Mouse (Mus musculus) v-Abl transformed pro-B cells (cell line): Measurements from ENCODE around the gene Nsg1.

ENCODE experiments used
- in situ Hi-C, 2 experiments: fragments of 400-800 bp; cut with MboI; formaldehyde crosslinking; loops; one replicate each; pipeline ENCODE4 v1.15.1; 2025; ENCODE audit not compliant: unreplicated experiment in 2 of 2

The Nsg1 gene

DNA sequence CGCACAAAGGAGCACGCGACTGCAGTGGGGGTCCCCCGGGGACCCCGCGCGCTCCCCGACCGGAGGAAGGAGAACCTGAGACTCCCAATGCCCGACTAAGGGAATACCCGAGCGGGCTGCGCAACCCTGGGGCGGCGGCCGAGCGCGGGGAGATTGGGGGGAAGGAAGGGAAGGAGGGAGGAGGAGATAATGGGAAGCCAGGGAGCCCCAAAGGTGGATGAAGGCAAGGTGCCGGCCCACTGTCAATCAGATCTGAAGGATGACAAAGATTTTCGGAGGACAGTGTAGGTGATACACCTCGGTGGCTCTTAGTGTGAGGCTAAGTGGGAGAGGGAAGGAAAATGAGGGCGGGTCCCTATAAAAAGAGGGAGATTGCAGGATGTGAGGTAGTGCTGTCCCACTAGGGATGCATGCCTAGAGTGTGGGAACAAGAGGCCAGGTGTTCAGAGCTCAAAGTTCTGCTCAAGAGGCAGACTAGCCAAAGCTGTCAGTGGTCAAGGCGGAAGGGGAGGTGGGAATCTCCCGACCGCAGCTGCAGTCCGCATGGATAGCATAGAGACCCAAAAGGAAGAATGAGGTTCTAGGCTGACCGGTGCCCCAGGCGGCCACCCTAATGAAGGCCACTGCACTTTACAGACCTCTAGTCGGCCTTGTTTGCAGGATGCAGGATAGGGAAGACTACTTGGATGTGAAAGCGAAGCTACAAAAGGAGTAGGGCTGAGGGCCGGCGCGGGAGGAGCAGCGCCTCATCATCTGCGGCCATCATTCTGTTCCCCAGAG, at the start of gene Nsg1:
Gene Nsg1 (minus strand): TSS at position 274 of the 780 bp plus-strand sequence.
- in situ Hi-C loops = no loop called here

DNA sequence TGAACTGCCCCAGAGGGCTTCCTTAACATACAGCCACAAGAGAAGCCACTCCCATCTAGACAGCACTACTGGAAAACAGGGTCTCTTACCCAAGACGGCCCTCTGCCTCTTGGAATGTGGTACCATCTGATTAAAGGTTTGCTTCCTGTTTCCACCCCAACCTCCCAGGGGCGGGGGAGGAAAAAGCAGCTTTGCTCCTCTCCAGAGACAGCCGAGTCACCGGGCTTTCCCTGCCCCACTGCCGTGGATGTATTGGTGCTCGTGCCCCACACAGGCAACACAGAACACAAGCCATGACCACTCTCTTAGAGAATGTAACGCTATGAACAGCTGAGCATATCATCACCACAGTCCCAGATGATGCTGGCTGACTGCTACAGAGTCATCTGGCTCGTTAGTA, 49.3 kb upstream of the Nsg1 start:
- in situ Hi-C loops = loop anchor here in 1 of 2 experiments (25.0 kb wide), 1 partner anchor 1247 kb away; no protein-coding TSS in a partner anchor

DNA sequence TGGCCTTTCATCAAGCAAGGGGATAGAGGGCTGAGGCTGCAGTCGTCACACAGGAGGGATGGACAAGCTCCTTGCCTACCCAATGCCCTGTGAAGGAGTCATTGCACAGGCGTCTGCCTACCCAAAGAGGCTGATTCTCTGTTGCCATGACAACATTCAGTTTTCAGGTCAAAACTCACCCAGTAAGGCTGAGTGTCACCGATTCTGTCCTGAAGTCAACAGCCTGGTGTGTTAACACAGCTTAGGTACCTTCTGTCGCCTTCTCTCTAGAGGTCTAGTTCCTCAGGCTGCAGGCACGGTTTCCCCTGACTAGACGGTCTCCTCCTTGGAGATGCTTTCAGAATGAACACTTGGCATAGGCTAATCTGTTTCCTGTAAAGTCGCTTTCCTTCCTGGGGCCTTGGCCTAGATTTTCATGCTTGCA, 45.6 kb upstream of the Nsg1 start:
- in situ Hi-C loops = loop anchor here in 1 of 2 experiments (25.0 kb wide), 1 partner anchor 1243 kb away; no protein-coding TSS in a partner anchor

DNA sequence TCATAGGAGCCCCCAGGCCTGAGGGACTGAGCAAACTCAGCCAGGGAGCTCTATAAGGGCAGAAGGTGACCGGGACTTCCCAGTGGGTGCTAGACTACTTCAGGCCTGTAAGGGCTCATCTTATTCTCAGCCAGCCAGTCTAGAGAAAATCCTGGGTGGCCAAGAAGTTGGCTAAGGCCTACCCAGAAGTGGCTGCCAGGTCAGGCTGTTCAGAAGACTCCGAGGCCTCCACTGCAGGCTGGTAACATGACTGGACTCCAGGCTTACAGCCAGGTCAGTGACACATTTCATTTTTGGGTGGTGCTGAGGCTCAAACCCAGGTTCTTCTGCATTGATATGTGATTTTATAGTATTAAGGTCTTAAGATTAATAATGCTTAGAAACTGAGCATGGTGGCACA, 40.0 kb upstream of the Nsg1 start:
- in situ Hi-C loops = loop anchor here in 1 of 2 experiments (5.0 to 25.0 kb wide), 2 partner anchors 907 to 1237 kb away; no protein-coding TSS in a partner anchor

DNA sequence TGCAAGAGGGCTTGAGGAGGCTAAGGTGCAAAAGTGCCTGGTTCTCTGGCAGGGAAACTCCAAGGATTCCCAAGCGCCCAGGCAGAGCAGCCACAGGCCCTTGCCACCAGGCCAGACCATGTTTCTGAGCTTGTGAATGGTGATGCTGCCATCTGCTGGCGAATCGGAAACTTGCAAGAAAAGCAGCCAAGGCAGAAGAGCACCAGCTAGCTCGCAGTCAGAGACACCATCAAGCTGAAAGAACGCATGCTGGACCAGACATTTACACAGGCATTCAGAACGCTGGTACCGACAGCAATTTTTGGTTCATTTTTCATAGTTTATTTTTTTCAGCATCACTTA, 37.7 kb upstream of the Nsg1 start:
- in situ Hi-C loops = no loop called here

DNA sequence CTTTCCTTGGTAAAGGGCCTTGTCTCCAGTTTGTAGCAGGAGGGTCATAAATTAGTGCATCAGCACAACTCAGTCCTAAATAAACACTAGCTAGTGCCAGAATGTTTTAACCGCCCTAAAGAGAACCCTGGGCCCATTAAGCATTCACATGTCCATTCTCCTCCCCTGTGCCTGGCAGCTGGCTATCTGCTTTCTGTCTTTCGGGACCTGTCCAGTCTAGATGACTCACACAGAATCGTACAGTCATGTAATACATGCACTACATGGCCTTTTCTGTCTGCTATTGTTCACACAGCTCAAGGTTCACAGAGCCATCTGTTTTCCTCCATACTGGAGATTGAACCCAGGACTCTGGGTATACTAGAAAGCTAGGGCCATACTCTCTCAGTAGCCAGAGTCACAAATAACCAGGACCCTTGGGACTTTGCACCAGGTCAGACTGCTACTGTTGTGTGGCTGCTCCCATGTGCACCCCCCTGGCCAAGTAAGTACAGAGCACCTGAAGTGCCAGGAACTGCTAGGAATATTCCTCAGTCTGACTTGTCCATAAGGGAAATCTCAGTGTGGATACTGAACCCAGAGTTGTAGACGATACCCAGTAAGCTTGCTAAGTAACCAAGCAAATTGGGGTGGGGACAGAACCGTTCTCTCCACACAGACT, 37.2 kb upstream of the Nsg1 start:
- in situ Hi-C loops = no loop called here

DNA sequence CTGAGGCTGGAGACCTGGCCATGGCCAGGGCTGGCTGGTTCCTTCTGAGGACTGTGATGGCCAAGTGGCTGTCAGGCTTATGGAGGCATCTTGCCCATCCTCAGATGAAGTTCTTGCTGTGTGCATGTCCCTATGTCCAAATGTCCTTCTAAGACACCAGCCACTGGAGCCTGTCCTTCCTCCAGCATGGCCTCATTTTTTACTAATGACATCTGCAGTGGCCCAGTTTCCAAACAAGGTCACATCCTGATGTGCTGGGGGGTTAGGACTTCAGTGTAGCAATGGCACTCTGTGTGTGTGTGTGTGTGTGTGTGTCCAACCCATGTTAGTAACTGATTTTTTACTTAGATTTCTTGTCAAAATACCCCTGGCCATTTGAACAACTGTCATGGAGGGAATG, 36.2 kb upstream of the Nsg1 start:
- in situ Hi-C loops = no loop called here

DNA sequence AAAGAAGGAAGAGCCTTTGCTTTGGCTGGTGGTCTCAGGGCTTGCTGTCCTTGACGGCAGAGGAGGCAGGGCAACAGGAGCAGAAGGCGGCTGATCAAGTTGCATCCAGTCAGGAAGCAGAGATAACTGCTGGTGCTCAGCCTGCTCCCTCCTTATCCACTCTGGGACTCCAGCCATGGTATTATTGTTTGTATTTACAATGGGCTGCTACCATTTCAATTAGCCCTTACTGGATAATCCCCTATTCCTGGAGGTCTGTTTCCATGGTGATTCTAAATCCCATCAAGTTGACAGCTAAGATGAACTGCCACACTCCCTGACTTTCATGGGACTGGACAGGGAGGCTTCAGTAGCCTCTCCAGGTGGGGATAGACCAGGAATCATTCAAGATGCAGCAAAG, 35.2 kb upstream of the Nsg1 start:
- in situ Hi-C loops = loop anchor here in 1 of 2 experiments (5.0 kb wide), 1 partner anchor 893 kb away; no protein-coding TSS in a partner anchor

DNA sequence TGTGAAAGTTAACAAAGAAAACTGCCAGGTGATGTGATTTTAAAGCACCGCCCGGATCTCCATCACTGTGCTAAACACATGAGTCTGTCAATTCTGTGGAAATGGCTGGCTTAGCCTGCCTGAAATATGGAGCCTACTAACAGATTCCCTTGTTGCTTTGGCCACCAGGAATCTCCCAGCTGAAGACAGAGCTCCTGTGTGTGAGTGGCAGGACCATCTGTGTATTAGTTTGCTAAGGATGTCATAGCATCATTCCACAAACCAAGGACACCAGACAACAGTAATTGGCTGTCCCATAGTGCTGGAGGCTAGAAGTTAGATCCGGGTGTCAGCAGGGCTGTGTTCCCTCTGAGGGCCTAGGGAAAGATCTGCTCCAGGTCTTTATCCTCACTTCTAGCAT, 31.2 kb upstream of the Nsg1 start:
- in situ Hi-C loops = loop anchor here in 1 of 2 experiments (5.0 kb wide), 1 partner anchor 889 kb away; no protein-coding TSS in a partner anchor

DNA sequence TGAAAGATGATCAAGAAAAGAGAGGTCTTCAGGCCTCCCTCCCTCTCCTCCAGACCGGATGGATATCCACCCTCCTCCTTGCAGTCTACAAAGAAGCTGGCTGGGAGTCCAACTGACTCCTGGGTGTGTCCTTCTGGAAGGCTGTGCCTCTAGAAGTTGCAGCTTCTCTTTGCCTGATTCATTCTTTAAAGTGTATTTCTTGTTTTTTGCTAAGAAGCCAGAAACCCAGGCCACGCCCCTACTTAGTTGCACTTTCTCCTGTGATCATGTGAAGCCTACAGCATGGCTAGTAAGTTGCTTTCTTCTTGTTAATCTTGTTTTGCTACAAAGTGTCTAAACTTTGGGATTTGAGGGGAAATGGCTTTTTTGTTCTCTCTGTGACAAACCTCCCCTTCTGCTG, 27.3 kb upstream of the Nsg1 start:
- in situ Hi-C loops = no loop called here

DNA sequence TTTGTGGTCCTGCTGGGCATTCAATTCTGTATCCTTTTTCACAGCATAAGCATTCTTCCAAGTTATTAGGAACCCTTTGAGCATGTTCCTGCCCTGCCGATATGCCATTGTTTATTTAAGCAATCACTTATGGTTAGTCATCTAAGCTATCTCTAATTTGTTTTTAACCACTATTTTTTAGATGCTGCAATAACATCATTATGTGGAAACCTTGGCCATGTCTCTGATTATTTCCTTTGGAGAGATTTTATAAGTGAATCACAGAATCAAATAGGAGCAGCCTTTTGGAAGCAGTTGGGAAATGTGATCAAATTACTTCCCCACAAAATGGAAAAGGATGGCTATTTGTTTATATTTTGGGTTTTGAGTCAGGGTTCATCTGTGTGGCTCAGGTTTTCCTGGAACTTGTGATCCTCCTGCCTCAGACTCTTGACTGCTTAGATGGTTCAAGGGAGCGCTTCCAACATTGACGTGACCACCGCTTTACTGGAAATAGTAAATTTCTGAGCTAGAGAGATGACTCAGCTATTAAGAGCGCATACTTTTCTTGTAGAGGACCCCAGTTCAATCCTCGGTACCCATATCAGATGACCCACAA, 25.1 kb upstream of the Nsg1 start:
- in situ Hi-C loops = no loop called here

DNA sequence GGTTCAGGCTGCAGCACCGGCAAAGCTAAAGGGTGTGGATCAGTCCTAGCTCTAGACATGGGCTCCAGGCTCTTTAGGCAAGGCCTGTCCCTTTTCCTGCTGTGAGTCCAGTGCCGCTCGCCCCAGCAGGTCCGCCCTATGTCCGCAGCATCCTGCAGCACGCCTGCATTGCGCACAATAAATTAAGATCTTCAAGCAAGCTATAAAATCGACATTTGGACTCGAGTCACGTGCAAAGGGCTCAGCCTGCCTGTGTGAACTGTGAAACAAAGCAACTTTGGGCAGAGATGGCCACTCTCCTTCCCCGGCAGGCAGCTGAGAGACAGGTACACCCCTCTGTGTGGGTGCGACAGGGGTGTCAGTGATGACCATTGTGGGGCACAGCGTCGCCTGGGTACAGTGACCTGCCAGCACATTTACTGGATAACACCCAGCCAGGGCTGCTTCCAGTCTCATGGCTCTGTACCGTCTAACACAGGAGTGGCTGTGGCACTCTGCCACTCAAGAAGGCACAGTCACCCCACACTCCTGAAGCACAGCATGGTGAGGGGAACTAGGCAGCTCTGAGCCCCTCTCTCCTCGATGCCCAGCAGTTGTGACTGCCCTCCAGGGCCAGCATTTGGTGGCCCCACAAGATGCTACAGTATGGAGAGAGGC, 14.7 kb upstream of the Nsg1 start:
- in situ Hi-C loops = no loop called here

DNA sequence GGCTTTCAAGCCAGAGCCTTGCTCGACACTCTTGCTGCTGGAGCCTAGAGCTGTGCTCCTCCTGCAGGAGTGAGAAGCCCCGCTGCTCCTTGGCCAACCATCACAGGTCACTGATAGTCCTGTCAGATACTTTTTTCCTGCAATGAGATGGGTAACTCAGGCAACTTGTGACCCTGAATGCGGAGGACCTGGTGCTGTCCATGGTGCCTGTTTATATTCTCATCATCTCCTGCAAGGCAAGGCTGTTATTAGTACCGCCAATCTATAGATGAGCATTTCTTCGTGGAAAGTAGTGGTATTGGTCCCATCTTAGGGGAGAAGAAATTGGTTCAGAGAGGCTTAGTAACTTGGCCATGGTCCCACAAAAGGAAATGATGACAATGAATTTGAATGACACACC, 14.1 kb upstream of the Nsg1 start:
- in situ Hi-C loops = no loop called here

DNA sequence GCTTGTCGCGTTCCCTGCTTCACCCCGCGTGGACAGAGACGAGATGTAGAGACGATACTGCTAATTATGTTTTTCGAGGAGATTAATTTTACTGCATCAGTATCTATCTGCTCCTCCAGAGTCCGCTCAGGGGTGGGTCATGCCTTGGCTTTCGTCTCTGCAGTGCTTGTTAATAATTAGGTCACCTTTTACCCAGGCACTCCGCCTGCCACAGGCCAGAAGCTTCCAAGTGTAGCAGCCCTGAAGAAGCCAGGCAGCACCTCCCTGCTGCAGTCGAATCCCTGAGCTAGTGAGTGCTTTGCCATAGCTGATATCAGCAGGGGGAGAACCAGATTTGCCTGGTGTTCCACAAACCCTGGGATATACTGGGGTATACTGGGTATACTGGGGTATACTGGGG, 8.8 kb upstream of the Nsg1 start:
- in situ Hi-C loops = no loop called here

DNA sequence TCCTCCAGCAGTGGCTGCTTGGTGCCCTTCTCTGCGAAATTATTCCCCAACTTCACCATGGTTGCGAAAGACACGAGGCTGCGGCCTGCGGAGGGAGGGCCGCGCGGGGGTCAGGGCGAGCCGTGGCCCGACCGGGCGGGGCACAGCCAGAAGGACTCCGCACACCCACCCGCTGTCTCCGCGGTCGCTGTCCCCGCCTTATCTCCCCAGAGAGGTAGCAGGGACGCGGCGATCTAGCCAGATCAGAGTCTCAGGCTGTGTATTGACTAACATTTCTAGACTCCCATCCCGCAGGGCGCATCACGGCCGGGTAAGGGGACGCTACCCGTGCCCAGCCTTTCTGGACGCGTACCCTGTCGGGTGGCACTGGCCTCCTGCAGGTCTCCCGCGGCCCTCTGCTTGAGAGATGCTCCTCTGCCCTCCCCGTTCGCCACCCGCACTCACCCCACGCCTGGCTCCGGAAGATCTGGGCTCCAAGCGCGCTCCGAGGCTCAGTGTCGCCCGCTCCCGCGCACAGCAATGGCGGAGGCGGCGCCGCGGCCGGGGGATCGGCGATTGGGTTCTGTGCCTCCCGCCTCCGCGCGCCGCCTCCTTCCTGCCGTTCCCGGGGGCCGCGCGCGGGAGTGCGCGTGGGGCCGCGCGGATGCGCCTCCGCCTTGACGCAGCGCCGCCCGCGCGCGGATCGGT, 617 bp downstream of the Nsg1 start:
- in situ Hi-C loops = no loop called here

DNA sequence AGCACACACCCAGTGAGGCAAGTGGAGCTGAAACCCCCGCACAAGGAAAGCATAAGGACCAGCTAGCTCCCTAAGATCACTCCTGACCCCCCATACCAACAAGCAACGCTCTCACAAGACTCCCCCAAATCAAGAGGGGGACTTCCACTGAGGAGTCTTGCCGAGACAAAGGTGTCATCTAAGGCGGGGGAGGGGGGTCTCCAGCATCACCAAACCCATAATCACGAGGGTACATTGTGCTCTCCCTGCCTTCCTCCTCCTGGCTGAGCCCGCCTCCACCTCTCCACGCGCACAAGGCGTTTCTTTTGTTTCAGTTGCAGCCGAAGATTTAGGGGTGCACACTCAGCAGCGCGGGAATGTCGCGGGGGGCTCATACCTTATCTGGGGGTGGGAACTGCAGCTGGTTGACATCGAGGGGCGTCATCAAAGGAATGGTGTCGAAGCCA, 1.2 kb downstream of the Nsg1 start:
- in situ Hi-C loops = no loop called here

DNA sequence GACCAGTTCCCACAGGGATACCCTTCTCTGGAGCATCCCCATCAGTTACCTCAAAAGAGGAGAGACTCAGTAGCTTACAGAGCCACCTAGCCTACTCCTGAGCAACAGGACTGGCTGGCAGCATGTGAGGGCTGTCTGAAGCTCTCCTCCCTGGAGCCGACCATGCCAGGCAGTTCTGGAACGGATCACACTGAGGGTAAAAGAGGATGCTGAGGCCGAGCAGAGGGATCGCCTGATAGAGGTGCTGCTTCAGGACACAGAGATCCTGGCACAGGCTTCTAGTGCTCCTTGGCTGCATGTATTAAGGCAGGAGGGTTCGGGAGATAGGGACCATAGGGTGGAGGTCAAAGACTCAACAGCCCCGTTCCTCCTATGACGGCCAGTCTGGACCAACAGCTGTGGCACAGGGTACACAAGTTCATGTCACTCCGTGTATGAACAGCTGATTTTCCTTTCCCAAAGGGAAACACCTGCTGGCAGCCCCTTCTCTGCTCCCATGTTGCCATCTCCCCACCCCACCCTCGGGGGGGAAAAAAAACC, 2.2 kb downstream of the Nsg1 start:
- in situ Hi-C loops = no loop called here

DNA sequence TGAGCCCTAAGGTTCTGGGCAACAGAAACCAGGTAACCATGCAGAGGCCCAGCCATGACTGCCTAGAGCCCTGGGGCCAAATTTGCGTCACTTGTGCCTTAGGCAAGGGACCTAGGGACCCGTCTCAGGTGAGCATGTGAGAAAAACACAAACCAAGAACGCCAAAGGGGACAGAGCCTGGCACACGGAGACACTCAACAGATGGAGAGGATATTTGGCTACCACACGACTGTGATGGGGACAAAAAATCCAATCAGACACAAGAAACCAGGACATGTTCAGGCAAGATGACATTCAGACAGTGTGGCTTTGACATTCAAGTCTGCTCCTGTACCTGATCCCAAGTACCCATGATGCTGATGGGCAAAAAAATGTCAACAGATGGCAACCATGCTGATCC, 6.1 kb downstream of the Nsg1 start:
- in situ Hi-C loops = no loop called here

DNA sequence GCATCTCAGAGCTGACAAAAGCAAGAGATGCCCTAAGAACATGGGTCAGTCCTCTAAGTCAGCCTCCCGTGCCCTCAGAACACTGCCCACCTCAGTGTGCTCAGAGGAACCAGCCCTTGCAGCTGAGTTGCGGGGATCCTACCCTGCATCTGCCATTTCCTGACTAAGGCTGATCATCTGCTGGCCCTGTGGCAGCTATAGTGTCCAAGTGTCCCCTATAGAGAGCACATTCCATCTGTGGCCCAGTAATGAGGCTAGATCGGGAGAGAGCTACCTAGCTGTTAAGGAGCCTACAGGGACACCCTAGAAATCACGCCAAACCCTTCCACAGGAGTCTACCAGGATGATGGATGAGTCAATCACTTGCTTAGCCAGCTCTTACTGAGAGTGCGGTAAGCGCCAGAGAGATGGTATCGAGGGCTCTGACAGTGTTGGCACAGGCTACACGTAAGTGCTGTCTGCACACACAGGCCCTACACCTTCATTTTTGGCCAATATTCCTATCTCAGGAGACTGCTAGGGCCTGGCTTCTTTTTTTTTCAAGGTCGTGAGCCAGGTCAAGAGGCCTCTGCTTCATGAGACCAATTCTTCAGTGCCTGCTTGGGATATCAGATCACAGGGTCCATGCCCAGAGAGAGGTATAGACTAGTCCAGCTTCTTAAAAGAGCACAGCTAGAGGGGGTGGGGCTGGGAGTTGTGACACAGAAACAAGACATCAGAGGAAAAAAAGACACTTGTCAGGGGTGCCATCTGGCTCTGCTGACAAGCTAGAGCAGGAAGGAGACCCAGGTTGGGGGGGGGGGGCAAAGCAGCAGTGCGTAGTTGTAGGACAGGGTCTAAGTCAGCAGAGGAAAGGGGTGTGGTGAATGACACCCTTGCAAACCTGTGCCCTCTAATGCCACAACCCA, 7.3 kb downstream of the Nsg1 start:
- in situ Hi-C loops = no loop called here
